Mouse (Mus musculus) hindbrain, embryonic 15.5 days (tissue): Measurements from ENCODE around the gene Neurl2. TPM values are rescaled to one million over a fixed set of nuclear protein-coding genes. Genes with fewer than 3 reads are reported as not detected.
"Not testable (repeated sequence)": the region's sequence is repeated elsewhere in the genome, so short reads cannot be mapped to it uniquely, and the experiment has no call there.

Experiments
- ATAC-seq: fragments of 200-750 bp; cut with Nextera tagmentation; 2 replicates; pipeline ENCODE4 v1.8.0; 2017; ENCODE audit warnings: low read depth, moderate number of reproducible peaks, moderate TSS enrichment; ENCODE audit not compliant: low FRiP score
- H3K27ac ChIP-seq: fragments of 300-500 bp; sonication (generic); replicated peaks from 2 replicates; pipeline ENCODE4 v1.5.1; 2015; ENCODE audit warnings: mild to moderate bottlenecking, inconsistent platforms
- H3K27me3 ChIP-seq: fragments of 300-500 bp; sonication (generic); 2 replicates; pipeline ENCODE4 v1.6.1; 2015; ENCODE audit warnings: control low read depth, inconsistent platforms
- H3K36me3 ChIP-seq: fragments of 300-500 bp; sonication (generic); 2 replicates; pipeline ENCODE4 v1.6.1; 2015; ENCODE audit warnings: control low read depth, inconsistent platforms
- H3K4me1 ChIP-seq: fragments of 300-500 bp; sonication (generic); replicated peaks from 2 replicates; pipeline ENCODE4 v1.6.1; 2015; ENCODE audit warnings: control low read depth, inconsistent platforms
- H3K4me2 ChIP-seq: fragments of 300-500 bp; sonication (generic); 2 replicates; pipeline ENCODE4 v1.6.1; 2015; ENCODE audit warnings: moderate library complexity, mild to moderate bottlenecking, inconsistent platforms
- H3K4me3 ChIP-seq: fragments of 300-500 bp; sonication (generic); 2 replicates; pipeline ENCODE4 v1.5.1; 2015; ENCODE audit warnings: mild to moderate bottlenecking, inconsistent platforms
- H3K9ac ChIP-seq: fragments of 300-500 bp; sonication (generic); 2 replicates; pipeline ENCODE4 v1.6.1; 2015; ENCODE audit warnings: inconsistent platforms
- H3K9me3 ChIP-seq: fragments of 300-500 bp; sonication (generic); 2 replicates; pipeline ENCODE4 v1.6.1; 2016; ENCODE audit warnings: control low read depth, inconsistent platforms
- WGBS: fragments of 180-500 bp; shearing (Covaris S2); methylation state at CpG from one replicate; pipeline ENCODE4 v1.1.7; 2015; 5-methylcytosine and 5-hydroxymethylcytosine counted together
- polyA plus RNA-seq: library from polyadenylated mRNA; unstranded; fragments of >200 nt; fragmentation: Nextera tagmentation; extraction: Ambion mirVana; gene quantifications from 2 replicates; pipeline ENCODE4 v1.2.1, GENCODE M21; 2015

The Neurl2 gene
- polyA plus RNA-seq, 1 experiment from 2014 or later: 7.9 TPM

DNA sequence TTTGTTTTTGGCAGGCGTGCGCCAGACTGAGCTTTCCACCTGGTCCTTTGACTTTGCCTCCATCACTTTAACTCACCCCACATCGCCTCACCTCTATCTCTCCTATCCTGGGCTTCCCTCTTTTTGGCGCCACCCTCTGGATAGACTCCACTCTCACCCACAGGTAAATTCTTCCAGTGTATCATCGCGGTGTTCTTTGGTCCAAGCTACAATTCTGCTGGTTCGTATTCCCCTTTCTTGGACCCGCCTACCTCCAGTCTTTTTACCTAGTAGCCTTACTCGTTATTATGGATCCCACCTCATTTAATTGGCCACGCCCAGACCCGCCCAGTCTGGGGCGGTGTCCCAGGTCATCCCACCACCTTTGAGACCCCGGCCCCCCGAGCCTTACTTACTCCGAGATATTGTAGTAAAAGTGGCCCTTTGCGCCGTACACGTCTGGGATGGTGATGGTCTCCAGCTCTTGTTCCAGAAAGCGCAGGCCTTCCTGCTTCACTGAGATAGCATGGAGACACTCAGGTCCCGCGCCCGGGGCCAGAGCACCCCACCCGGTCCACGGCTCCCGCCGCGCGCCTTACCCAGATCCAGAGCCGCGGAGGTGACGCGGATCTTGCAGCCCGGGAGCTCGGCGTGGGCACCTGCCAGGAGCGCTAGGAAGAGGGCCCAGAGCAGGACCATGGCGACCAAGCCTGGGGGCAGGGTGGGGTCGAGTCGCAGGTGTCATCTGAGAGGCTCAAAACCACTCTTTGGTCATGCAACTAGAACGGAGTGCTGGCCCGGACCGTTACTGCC is 23.2 kb upstream of the Neurl2 start:
- H3K4me1 ChIP-seq: peaks cover 26% of the 10 kb centered on the region
- peak; percentile 61; the same call in 1 of the 2 replicates for ATAC-seq
- peaks cover 29% of the 10 kb centered on the region for H3K27me3 ChIP-seq
- no peaks in the 10 kb centered on the region for H3K36me3 ChIP-seq
- H3K9me3 ChIP-seq: no peaks in the 10 kb centered on the region
- WGBS: under 1% methylated on average over 42 of the region's 42 CpGs
- peak overlapping the region; percentile 32 for H3K9ac ChIP-seq
- H3K4me2 ChIP-seq: peak overlapping the region; percentile 98
- peak overlapping the region; percentile 26; the same call in 1 of the 2 replicates for H3K27ac ChIP-seq
- peak overlapping the region; percentile 51 for H3K4me3 ChIP-seq

DNA sequence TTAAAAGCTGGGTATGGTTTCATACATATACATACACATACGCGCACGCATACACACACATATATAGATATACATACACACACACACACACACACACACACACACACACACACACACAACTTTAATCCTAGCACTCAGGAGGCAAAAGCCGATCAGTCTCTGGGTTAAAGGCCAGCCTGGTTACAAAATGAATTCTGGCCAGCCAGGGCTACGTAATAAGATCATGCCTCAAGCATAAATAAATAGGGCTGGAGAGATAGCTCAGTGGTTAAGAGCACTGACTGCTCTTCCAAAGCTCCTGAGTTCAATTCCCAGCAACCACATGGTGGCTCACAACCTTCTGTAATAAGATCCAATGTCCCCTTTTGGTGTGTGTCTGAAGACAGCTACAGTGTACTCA is 22.3 kb upstream of the Neurl2 start:
- H3K27ac ChIP-seq, ATAC-seq, H3K36me3 ChIP-seq, H3K9me3 ChIP-seq, H3K9ac ChIP-seq, H3K4me3 ChIP-seq: not testable (repeated sequence)
- H3K27me3 ChIP-seq: peaks cover 29% of the 10 kb centered on the region
- peak overlapping the region; percentile 98 for H3K4me2 ChIP-seq
- peaks cover 24% of the 10 kb centered on the region for H3K4me1 ChIP-seq
- WGBS: 79% methylated on average over 5 of the region's 5 CpGs

DNA sequence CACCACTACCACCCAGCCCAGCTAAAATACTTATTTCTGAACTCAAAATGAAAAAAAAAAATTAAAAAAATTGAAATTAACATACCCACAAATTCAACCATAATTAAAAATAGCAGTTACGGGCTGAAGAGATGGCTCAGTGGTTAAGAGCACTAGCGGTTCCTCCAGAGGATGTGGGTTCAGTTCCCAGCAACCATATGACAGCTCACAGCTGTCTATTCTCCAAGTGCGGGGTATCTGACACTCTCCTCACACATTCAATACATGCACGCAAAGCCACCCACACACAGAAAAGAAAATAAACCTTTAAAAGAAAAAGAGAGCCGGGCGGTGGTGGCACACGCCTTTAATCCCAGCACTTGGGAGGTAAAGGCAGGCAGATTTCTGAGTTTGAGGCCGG is 16.8 kb upstream of the Neurl2 start:
- Histone ChIP-seq H3K9me3 (no peaks in the 10 kb centered on the region), H3K9ac (no peak overlapping the region), H3K27me3 (no peaks in the 10 kb centered on the region), H3K27ac (no peak overlapping the region), H3K36me3 (no peaks in the 10 kb centered on the region), H3K4me2 (no peak overlapping the region), H3K4me1 (no peaks in the 10 kb centered on the region), H3K4me3 (no peak overlapping the region)
- 87% methylated on average over 8 of the region's 8 CpGs for WGBS
- no peak for ATAC-seq

DNA sequence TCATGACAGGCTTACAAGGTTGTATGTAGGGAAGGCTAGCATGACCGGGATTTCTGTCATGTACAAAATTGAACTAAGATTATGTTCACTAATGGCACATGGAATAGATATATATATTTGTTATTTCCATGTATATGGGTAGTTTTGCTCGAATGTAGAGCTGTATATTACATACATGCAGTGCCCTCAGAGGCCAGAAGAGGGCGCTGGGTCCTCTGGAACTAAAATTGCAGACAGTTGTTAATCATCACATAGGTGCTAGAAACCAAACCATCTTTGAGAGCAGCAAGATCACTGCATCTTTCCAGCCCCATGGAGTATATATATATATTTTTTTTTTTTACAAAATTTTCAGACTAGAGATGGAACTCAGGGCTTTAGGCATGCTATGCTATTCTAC is 12.5 kb upstream of the Neurl2 start:
- Histone ChIP-seq H3K4me2 (no peak overlapping the region), H3K27ac (no peak overlapping the region), H3K4me3 (no peak overlapping the region), H3K9ac (no peak overlapping the region), H3K9me3 (no peaks in the 10 kb centered on the region), H3K4me1 (no peaks in the 10 kb centered on the region), H3K36me3 (no peaks in the 10 kb centered on the region), H3K27me3 (no peaks in the 10 kb centered on the region)
- 60% methylated on average over 3 of the region's 3 CpGs for WGBS
- no peak for ATAC-seq

DNA sequence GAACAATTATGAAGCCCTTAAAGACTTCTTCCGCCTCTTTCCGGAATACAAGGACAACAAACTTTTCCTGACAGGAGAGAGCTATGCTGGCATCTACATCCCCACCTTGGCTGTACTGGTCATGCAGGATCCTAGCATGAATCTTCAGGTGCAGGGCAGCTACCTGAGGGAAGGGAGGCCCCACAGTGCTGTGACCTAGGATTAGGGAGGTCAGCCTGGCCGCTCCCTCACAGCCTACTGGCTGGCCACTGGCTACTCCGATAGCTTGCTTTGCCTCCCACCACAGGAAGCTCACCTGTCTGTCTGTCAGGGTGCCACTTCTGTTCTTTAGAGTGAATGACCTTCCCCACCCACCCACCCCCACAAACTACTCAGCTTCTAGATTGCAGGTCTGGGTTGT is 1.9 kb upstream of the Neurl2 start:
- H3K4me1 ChIP-seq: peaks cover 24% of the 10 kb centered on the region
- ATAC-seq: no peak
- no peaks in the 10 kb centered on the region for H3K27me3 ChIP-seq
- no peaks in the 10 kb centered on the region for H3K9me3 ChIP-seq
- WGBS: 93% methylated on average over 4 of the region's 4 CpGs
- H3K27ac ChIP-seq: no peak overlapping the region
- no peak overlapping the region for H3K9ac ChIP-seq
- H3K4me2 ChIP-seq: peak overlapping the region; percentile 99
- H3K36me3 ChIP-seq: peaks cover 9% of the 10 kb centered on the region
- peak overlapping the region; percentile 66; the same call in 1 of the 2 replicates for H3K4me3 ChIP-seq

DNA sequence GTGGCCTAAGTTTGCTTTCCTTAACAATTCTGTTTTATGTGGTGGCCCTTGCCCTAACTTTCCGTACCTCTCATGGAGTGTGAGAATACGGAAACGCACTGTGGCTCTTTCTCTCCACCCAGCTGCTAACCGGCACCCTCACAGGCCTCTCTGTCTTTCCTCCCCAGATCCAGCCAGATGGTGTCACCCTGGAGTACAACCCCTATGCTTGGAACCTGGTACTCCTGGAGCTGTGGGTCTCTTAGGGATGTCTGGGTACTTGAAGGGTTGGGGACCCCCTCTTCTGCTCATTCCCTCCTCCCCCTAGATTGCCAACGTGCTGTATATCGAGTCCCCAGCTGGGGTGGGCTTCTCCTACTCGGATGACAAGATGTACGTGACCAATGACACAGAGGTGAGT is 1.3 kb upstream of the Neurl2 start:
- H3K4me2 ChIP-seq: peak overlapping the region; percentile 99

DNA sequence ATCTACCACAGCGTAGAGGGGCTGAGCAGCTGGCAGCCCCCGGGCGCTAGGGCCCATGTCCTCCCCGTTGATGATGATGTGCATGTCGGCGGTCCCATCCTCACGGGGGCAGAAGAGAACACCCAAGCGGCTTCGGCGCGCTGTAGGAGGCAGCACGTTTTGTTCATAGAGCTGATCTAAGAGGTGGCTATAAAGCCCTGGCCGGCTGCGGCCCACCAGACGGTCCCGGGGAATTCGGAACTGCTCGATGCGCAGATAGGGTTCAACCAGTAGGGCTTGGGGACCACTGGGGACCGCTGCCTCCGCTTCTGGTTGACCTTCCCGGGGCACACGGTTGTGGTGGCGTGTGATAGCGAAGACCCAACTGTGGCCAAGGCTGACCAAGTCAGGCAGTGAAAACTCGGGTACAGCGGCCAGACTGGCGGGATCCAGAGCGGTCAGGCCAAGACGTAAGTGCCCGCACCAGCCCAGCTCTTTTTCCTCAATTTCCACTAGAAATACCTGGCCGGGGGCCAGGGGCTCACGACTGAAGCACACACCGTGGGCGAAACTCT is 431 bp downstream of the Neurl2 start, which contains the start of gene Ctsa:
Ctsa (plus strand) TSS at position 126 of the 554 bp plus-strand sequence.
- WGBS: under 1% methylated on average over 35 of the region's 35 CpGs
- ATAC-seq: peak; percentile 72

More for the DNA sequence above, 1.3 kb upstream of the Neurl2 start:
- WGBS: 41% methylated on average over 8 of the region's 8 CpGs
- Histone ChIP-seq H3K9me3 (no peaks in the 10 kb centered on the region), H3K27me3 (no peaks in the 10 kb centered on the region), H3K9ac (peak overlapping the region; percentile 66), H3K27ac (0 out of 2 replicates have a peak overlapping the region, but pooled peaks have one; percentile 82), H3K36me3 (peaks cover 6% of the 10 kb centered on the region), H3K4me1 (peaks cover 24% of the 10 kb centered on the region), H3K4me3 (peak overlapping the region; percentile 66)
- 0 out of 2 replicates have a peak, but pooled peaks have one; percentile 28 for ATAC-seq

DNA sequence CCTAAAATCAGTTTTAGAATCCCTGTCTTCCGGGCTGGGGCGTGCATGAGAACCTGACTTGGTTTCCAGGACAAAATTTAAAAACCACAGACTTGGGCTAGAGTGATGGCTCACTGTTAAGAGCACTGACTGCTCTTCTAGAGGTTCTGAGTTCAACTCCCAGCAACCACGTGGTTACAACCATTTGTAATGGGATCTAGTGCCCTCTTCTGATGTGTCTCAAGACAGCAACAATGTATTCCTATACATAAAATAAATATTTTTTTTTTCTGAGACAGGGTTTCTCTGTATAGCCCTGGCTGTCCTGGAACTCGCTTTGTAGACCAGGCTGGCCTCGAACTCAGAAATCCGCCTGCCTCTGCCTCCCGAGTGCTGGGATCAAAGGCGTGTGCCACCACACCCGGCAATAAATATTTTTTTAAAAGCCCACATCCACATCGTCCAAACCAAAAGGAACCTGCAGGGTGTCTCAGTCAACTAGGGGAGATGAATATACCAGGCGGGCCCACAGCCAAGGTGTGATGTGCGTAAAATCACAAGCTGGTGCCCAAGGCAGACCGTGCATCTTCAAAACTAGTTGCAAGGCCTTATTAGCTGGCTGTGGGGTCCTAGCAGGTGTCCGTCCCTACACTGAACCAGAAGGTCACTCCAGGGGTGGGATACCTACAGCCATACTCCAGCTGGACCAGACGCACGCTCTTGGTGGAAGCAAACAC is 1.1 kb downstream of the Neurl2 start:
- Histone ChIP-seq H3K9me3 (no peaks in the 10 kb centered on the region), H3K36me3 (peaks cover 13% of the 10 kb centered on the region), H3K4me1 (peaks cover 24% of the 10 kb centered on the region), H3K4me2 (peak overlapping the region; percentile 99), H3K4me3 (peak overlapping the region; percentile 66), H3K27ac (peak overlapping the region; percentile 82), H3K9ac (peak overlapping the region; percentile 66), H3K27me3 (no peaks in the 10 kb centered on the region)
- 57% methylated on average over 16 of the region's 16 CpGs for WGBS
- ATAC-seq: no peak

More for the DNA sequence above, 431 bp downstream of the Neurl2 start, which contains the start of gene Ctsa:
- H3K36me3 ChIP-seq: peaks cover 10% of the 10 kb centered on the region
- peaks cover 24% of the 10 kb centered on the region for H3K4me1 ChIP-seq
- peak within 1 kb of the TSS; percentile 66 for H3K4me3 ChIP-seq
- H3K4me2 ChIP-seq: peak within 1 kb of the TSS; percentile 99
- peak within 1 kb of the TSS; percentile 66 for H3K9ac ChIP-seq
- no peaks in the 10 kb centered on the region for H3K9me3 ChIP-seq
- no peaks in the 10 kb centered on the region for H3K27me3 ChIP-seq
- H3K27ac ChIP-seq: peak within 1 kb of the TSS; percentile 82

DNA sequence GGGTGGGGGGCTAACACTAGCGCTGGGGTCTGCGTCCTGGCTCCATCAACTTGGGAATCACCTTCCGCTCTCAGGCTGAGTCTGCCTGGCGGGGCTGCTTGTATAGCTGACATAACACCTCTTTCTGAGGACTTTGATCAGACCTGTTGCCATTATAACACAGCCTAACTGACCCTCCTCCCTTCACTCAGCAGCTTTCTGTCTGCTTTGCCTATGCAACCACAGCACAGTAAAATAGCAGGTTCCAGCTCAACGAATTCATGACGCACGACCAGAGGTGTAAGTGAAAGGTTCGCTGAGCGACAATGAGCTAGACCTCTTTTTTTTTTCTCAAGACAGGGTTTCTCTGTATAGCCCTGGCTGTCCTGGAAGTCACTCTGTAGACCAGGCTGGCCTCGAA is 2.2 kb downstream of the Neurl2 start:
- Histone ChIP-seq H3K9me3 (no peaks in the 10 kb centered on the region), H3K4me1 (peaks cover 29% of the 10 kb centered on the region), H3K27ac (no peak overlapping the region), H3K36me3 (peaks cover 16% of the 10 kb centered on the region), H3K4me2 (no peak overlapping the region), H3K9ac (no peak overlapping the region), H3K4me3 (no peak overlapping the region), H3K27me3 (no peaks in the 10 kb centered on the region)
- 85% methylated on average over 10 of the region's 10 CpGs for WGBS
- ATAC-seq: no peak

DNA sequence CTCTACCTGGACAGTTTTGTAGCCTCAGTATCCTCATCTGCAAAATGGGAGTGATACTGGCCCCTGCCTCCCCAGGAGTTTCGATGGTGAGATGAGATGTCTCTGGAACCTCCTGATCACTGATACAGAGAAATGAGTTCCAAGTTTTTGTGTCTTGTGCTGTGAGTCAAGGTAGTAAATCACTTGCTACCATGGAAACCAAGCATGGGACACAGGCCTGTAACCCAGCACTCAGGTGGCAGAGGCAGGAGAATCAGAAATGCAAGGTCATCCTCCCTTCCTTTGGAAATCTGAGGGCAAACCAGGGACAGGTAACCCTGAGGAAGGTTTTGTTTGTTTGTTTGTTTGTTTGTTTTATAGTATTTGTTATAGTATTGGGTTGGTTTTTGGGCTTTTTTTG is 4.2 kb downstream of the Neurl2 start:
- Histone ChIP-seq H3K4me3 (no peak overlapping the region), H3K9ac (no peak overlapping the region), H3K4me2 (no peak overlapping the region), H3K36me3 (peaks cover 26% of the 10 kb centered on the region), H3K27me3 (no peaks in the 10 kb centered on the region), H3K4me1 (peaks cover 22% of the 10 kb centered on the region), H3K27ac (no peak overlapping the region), H3K9me3 (no peaks in the 10 kb centered on the region)
- ATAC-seq: no peak
- WGBS: 97% methylated on average over 1 of the region's 1 CpGs

DNA sequence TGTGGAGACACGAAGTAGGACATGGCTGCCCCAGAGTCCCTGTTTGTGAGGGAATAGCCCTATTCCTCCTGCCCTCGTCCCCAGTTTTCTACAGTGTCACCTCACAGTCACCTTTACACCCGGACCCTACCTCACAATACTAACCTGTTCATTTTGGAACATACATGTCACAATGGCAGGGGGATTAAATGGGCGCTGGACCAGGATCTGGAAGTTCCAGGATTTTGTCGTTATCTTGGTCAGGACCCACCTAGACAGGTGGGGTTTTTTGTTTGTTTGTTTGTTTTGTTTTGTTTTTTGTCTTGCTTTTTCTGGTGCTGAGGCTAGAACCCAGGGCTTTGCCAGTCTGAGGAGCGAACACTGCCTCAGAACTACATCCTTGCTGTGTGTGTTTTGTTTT is 4.8 kb downstream of the Neurl2 start, which contains the start of gene Spata25:
Spata25 (minus strand) TSS at position 101 of the 400 bp plus-strand sequence.
- no peak within 1 kb of the TSS for H3K4me3 ChIP-seq
- no peaks in the 10 kb centered on the region for H3K9me3 ChIP-seq
- no peak for ATAC-seq
- peaks cover 26% of the 10 kb centered on the region for H3K36me3 ChIP-seq
- H3K27ac ChIP-seq: no peak within 1 kb of the TSS
- H3K4me1 ChIP-seq: peaks cover 26% of the 10 kb centered on the region
- 88% methylated on average over 6 of the region's 6 CpGs for WGBS
- H3K9ac ChIP-seq: no peak within 1 kb of the TSS
- H3K4me2 ChIP-seq: no peak within 1 kb of the TSS
- no peaks in the 10 kb centered on the region for H3K27me3 ChIP-seq
